Mouse (Mus musculus) embryonic facial prominence, embryonic 10.5 days (tissue): ENCODE data around the gene Cox6b1. TPM values are rescaled to one million over a fixed set of nuclear protein-coding genes. Genes with fewer than 3 reads are reported as not detected.

Experiments used
- DNase-seq: peaks from one replicate; pipeline ENCODE4 v3.0.0-alpha.2; 2017; ENCODE audit warnings: low spot score
- H3K27ac ChIP-seq: fragments of 300-500 bp; sonication (generic); replicated peaks from 2 replicates; pipeline ENCODE4 v1.5.1; 2016; ENCODE audit warnings: mild to moderate bottlenecking
- H3K27me3 ChIP-seq: fragments of 300-500 bp; sonication (generic); replicated peaks from 2 replicates; pipeline ENCODE4 v1.6.1; 2016; ENCODE audit warnings: low read depth, mild to moderate bottlenecking; ENCODE audit not compliant: poor library complexity, severe bottlenecking
- H3K36me3 ChIP-seq: fragments of 300-500 bp; sonication (generic); replicated peaks from 2 replicates; pipeline ENCODE4 v1.6.1; 2016; ENCODE audit warnings: mild to moderate bottlenecking, moderate library complexity
- H3K4me1 ChIP-seq: fragments of 300-500 bp; sonication (generic); 2 replicates; pipeline ENCODE4 v1.6.1; 2016
- H3K4me3 ChIP-seq: fragments of 300-500 bp; sonication (generic); 2 replicates; pipeline ENCODE4 v1.5.1; 2016; ENCODE audit warnings: mild to moderate bottlenecking, moderate library complexity
- H3K9me3 ChIP-seq: fragments of 300-500 bp; sonication (generic); 2 replicates; pipeline ENCODE4 v1.6.1; 2016; ENCODE audit warnings: mild to moderate bottlenecking
- WGBS: fragments of 180-500 bp; shearing (Covaris S2); methylation state at CpG from one replicate; pipeline ENCODE4 v1.1.7; 2016; 5-methylcytosine and 5-hydroxymethylcytosine counted together
- polyA plus RNA-seq: library from polyadenylated mRNA; unstranded; fragments of >200 nt; fragmentation: Nextera tagmentation; extraction: Ambion mirVana; gene quantifications from 2 replicates; pipeline ENCODE4 v1.2.1, GENCODE M21; 2016

Cox6b1 gene
- polyA plus RNA-seq, 1 experiment from 2014 or later = 776 TPM

- Histone ChIP-seq H3K9me3 (no peaks in the 10 kb centered on the region), H3K4me1 (peaks cover 24% of the 10 kb centered on the region), H3K36me3 (peaks cover 25% of the 10 kb centered on the region), H3K4me3 (peak overlapping the region; percentile 99), H3K27ac (peak overlapping the region; percentile 99), H3K27me3 (no peaks in the 10 kb centered on the region)
- WGBS = 30% methylated on average over 40 of the region's 40 CpGs
- peak; percentile 90 for DNase-seq
Observed at GRCm38 (mm10) chr7:30589435-30590301, 36.3 kb downstream of the Cox6b1 start.

- Histone ChIP-seq H3K27me3 (no peaks in the 10 kb centered on the region), H3K9me3 (no peaks in the 10 kb centered on the region), H3K4me3 (peak within 1 kb of the TSS; percentile 99), H3K36me3 (peaks cover 33% of the 10 kb centered on the region), H3K27ac (peak within 1 kb of the TSS; percentile 99), H3K4me1 (peaks cover 24% of the 10 kb centered on the region)
- DNase-seq = peak; percentile 99
- under 1% methylated on average over 66 of the region's 68 CpGs for WGBS
Observed at GRCm38 (mm10) chr7:30588676-30589434, 37.1 kb downstream of the Cox6b1 start, which contains the start of gene Kmt2b. TSS of gene Kmt2b (minus strand) at chr7:30588726.

- Histone ChIP-seq H3K27ac (peak overlapping the region; percentile 99), H3K4me1 (peaks cover 24% of the 10 kb centered on the region), H3K36me3 (peaks cover 41% of the 10 kb centered on the region), H3K4me3 (peak overlapping the region; percentile 99), H3K27me3 (no peaks in the 10 kb centered on the region), H3K9me3 (no peaks in the 10 kb centered on the region)
- DNase-seq = no peak
- under 1% methylated on average over 67 of the region's 67 CpGs for whole genome bisulfite sequencing
Observed at GRCm38 (mm10) chr7:30587842-30588667, 37.9 kb downstream of the Cox6b1 start.

GRCm38 (mm10) chr7:30586455-30587020 is 39.4 kb downstream of the Cox6b1 start:
- Histone ChIP-seq H3K4me3 (peak overlapping the region; percentile 99), H3K9me3 (no peaks in the 10 kb centered on the region), H3K36me3 (peaks cover 56% of the 10 kb centered on the region), H3K4me1 (peaks cover 24% of the 10 kb centered on the region), H3K27ac (no peak overlapping the region), H3K27me3 (no peaks in the 10 kb centered on the region)
- 90% methylated on average over 28 of the region's 28 CpGs for WGBS
- DNase-seq = no peak

GRCm38 (mm10) chr7:30585170-30585569 is 40.8 kb downstream of the Cox6b1 start:
- H3K36me3 ChIP-seq = peaks cover 70% of the 10 kb centered on the region

GRCm38 (mm10) chr7:30584339-30584738 is 41.6 kb downstream of the Cox6b1 start:
- Histone ChIP-seq H3K36me3 (peaks cover 78% of the 10 kb centered on the region), H3K9me3 (no peaks in the 10 kb centered on the region), H3K4me1 (peaks cover 15% of the 10 kb centered on the region), H3K27me3 (no peaks in the 10 kb centered on the region), H3K27ac (no peak overlapping the region), H3K4me3 (no peak overlapping the region)
- 93% methylated on average over 10 of the region's 10 CpGs for WGBS
- no peak for DNase-seq

More at GRCm38 (mm10) chr7:30585170-30585569, 40.8 kb downstream of the Cox6b1 start:
- 94% methylated on average over 7 of the region's 7 CpGs for WGBS
- no peaks in the 10 kb centered on the region for H3K27me3 ChIP-seq
- peak overlapping the region; percentile 8; the same call in 1 of the 2 replicates for H3K4me3 ChIP-seq
- peaks cover 21% of the 10 kb centered on the region for H3K4me1 ChIP-seq
- DNase-seq = no peak
- no peaks in the 10 kb centered on the region for H3K9me3 ChIP-seq
- H3K27ac ChIP-seq = no peak overlapping the region

- Histone ChIP-seq H3K9me3 (no peaks in the 10 kb centered on the region), H3K4me1 (peaks cover 1% of the 10 kb centered on the region), H3K4me3 (no peak overlapping the region), H3K27me3 (no peaks in the 10 kb centered on the region), H3K27ac (no peak overlapping the region), H3K36me3 (peaks cover 100% of the 10 kb centered on the region)
- DNase-seq = no peak
- WGBS = 95% methylated on average over 16 of the region's 16 CpGs
Observed at GRCm38 (mm10) chr7:30581547-30581946, 44.4 kb downstream of the Cox6b1 start.

GRCm38 (mm10) chr7:30579950-30580349 is 46.0 kb downstream of the Cox6b1 start:
- DNase-seq = no peak
- WGBS = 96% methylated on average over 8 of the region's 8 CpGs
- no peaks in the 10 kb centered on the region for H3K9me3 ChIP-seq
- no peaks in the 10 kb centered on the region for H3K4me1 ChIP-seq
- H3K36me3 ChIP-seq = peaks cover 100% of the 10 kb centered on the region
- H3K27me3 ChIP-seq = no peaks in the 10 kb centered on the region
- H3K4me3 ChIP-seq = no peak overlapping the region
- H3K27ac ChIP-seq = no peak overlapping the region

- Histone ChIP-seq H3K4me1 (no peaks in the 10 kb centered on the region), H3K4me3 (no peak overlapping the region), H3K9me3 (no peaks in the 10 kb centered on the region), H3K27ac (no peak overlapping the region), H3K27me3 (no peaks in the 10 kb centered on the region), H3K36me3 (peaks cover 100% of the 10 kb centered on the region)
- 84% methylated on average over 2 of the region's 2 CpGs for WGBS
- no peak for DNase-seq
Observed at GRCm38 (mm10) chr7:30572969-30573368, 53.0 kb downstream of the Cox6b1 start.

- WGBS = 87% methylated on average over 5 of the region's 5 CpGs
- H3K9me3 ChIP-seq = no peaks in the 10 kb centered on the region
- DNase-seq = no peak
- peaks cover 98% of the 10 kb centered on the region for H3K36me3 ChIP-seq
- H3K27ac ChIP-seq = no peak overlapping the region
- H3K4me3 ChIP-seq = no peak overlapping the region
- no peaks in the 10 kb centered on the region for H3K4me1 ChIP-seq
- no peaks in the 10 kb centered on the region for H3K27me3 ChIP-seq
Observed at GRCm38 (mm10) chr7:30572389-30572788, 53.6 kb downstream of the Cox6b1 start.

- Histone ChIP-seq H3K27me3 (no peaks in the 10 kb centered on the region), H3K27ac (no peak overlapping the region), H3K36me3 (peaks cover 82% of the 10 kb centered on the region), H3K4me3 (no peak overlapping the region), H3K9me3 (no peaks in the 10 kb centered on the region), H3K4me1 (peaks cover 8% of the 10 kb centered on the region)
- DNase-seq = no peak
- 86% methylated on average over 11 of the region's 11 CpGs for WGBS
Observed at GRCm38 (mm10) chr7:30567555-30567954, 58.4 kb downstream of the Cox6b1 start.
